Mouse (Mus musculus): ENCODE results near the gene Nr0b2.

GRCm38 (mm10) chr4:133595538-133595937 is 42.4 kb downstream of the Nr0b2 start:
- no peak for TF ChIP-seq POLR2A (IDR thresholded peaks at IDR 0.05; ENCODE audit: borderline replicate concordance, extremely low read depth, low read depth, low read length)
- no peak for TF ChIP-seq CTCF (IDR thresholded peaks at IDR 0.05; ENCODE audit: insufficient read depth, low read length)
